Mouse (Mus musculus) CH12.LX (cell line): ENCODE data around the gene Slc47a2. TPM values are rescaled to one million over a fixed set of nuclear protein-coding genes. Genes with fewer than 3 reads are reported as not detected.

Experiments used
- DNase-seq: peaks from one replicate; pipeline ENCODE4 v3.0.0-alpha.2; 2013; ENCODE audit errors: extremely low read depth
- H3K27ac ChIP-seq: 2 replicates; pipeline ENCODE4 v1.5.1; 2012; ENCODE audit warnings: low read depth, mild to moderate bottlenecking, control low read depth, moderate library complexity; ENCODE audit not compliant: insufficient read depth
- H3K27me3 ChIP-seq: replicated peaks from 2 replicates; pipeline ENCODE3; 2012; ENCODE audit warnings: inconsistent platforms
- H3K36me3 ChIP-seq, 2 experiments: replicated peaks in 1 of 2; 2 replicates each; pipeline versions ENCODE3 to v1.6.1; 2012; ENCODE audit warnings: inconsistent platforms in 1 of 2, low read length in 1 of 2, mild to moderate bottlenecking in 1 of 2, mixed read lengths in 1 of 2, moderate library complexity in 1 of 2; ENCODE audit not compliant: control insufficient read depth in 1 of 2, insufficient read depth in 1 of 2
- H3K4me1 ChIP-seq, 2 experiments: 2 replicates each; pipeline ENCODE4 v1.6.1; 2012; ENCODE audit warnings: inconsistent platforms in 1 of 2, moderate library complexity in 1 of 2; ENCODE audit not compliant: insufficient read depth in 2 of 2, control insufficient read depth in 1 of 2
- H3K4me2 ChIP-seq: 2 replicates; pipeline ENCODE4 v1.6.1; 2012; ENCODE audit warnings: low read depth, mild to moderate bottlenecking, control low read depth; ENCODE audit not compliant: poor library complexity, insufficient read depth, severe bottlenecking
- H3K4me3 ChIP-seq, 3 experiments: fragments of 150-350 bp in 1 of 3; sonication (generic) in 1 of 3; replicated peaks in 1 of 3; 2 replicates each; pipeline versions ENCODE3 to v1.5.1; 2011 to 2012; ENCODE audit warnings: low read depth in 2 of 3, low read length in 2 of 3, mild to moderate bottlenecking in 2 of 3, moderate library complexity in 2 of 3, control low read depth in 1 of 3, improper control_type of control experiment in 1 of 3, inconsistent platforms in 1 of 3, mixed read lengths in 1 of 3; ENCODE audit not compliant: poor library complexity in 1 of 3
- H3K79me2 ChIP-seq: replicated peaks from 2 replicates; pipeline ENCODE4 v1.6.1; 2012; ENCODE audit warnings: mild to moderate bottlenecking, moderate library complexity; ENCODE audit not compliant: control insufficient read depth, poor library complexity, insufficient read depth, severe bottlenecking; ENCODE audit errors: extremely low read depth
- H3K9ac ChIP-seq: 2 replicates; pipeline ENCODE4 v1.6.1; 2012; ENCODE audit warnings: low read depth, mild to moderate bottlenecking, control low read depth, moderate library complexity; ENCODE audit not compliant: insufficient read depth
- H3K9me3 ChIP-seq: replicated peaks from 2 replicates; pipeline ENCODE3; 2012; ENCODE audit warnings: low read length, inconsistent platforms, mixed read lengths
- E2F4 ChIP-seq: IDR thresholded peaks from 2 replicates; pipeline ENCODE4 v1.6.1; 2011; ENCODE audit warnings: low read depth, low read length, improper control_type of control experiment; ENCODE audit not compliant: insufficient replicate concordance
- ELF1 ChIP-seq: IDR thresholded peaks from 2 replicates; pipeline ENCODE4 v1.6.1; 2014; ENCODE audit warnings: low read depth, mild to moderate bottlenecking, inconsistent platforms, low read length, improper control_type of control experiment
- HCFC1 ChIP-seq: IDR thresholded peaks from 2 replicates; pipeline ENCODE4 v1.6.1; 2012; ENCODE audit warnings: low read depth, mild to moderate bottlenecking, inconsistent platforms, low read length, improper control_type of control experiment
- IRF4 ChIP-seq: IDR thresholded peaks from 2 replicates; pipeline ENCODE4 v1.6.1; 2014; ENCODE audit warnings: low read depth, mild to moderate bottlenecking, inconsistent platforms, low read length, improper control_type of control experiment
- JUN ChIP-seq: IDR thresholded peaks from 2 replicates; pipeline ENCODE4 v1.6.1; 2011; ENCODE audit warnings: low read depth, mild to moderate bottlenecking, low read length, improper control_type of control experiment, moderate library complexity; ENCODE audit not compliant: insufficient read depth
- KAT2A ChIP-seq: IDR thresholded peaks from 2 replicates; pipeline ENCODE4 v1.6.1; 2012; ENCODE audit warnings: low read length, improper control_type of control experiment, inconsistent platforms; ENCODE audit not compliant: insufficient replicate concordance
- MAX ChIP-seq: IDR thresholded peaks from 2 replicates; pipeline ENCODE4 v1.6.1; 2011; ENCODE audit warnings: low read length, improper control_type of control experiment
- MAZ ChIP-seq: IDR thresholded peaks from 2 replicates; pipeline ENCODE4 v1.6.1; 2012; ENCODE audit warnings: low read depth, mild to moderate bottlenecking, inconsistent platforms, low read length, improper control_type of control experiment, moderate library complexity
- MXI1 ChIP-seq: IDR thresholded peaks from 2 replicates; pipeline ENCODE4 v1.6.1; 2011; ENCODE audit warnings: mild to moderate bottlenecking, low read depth, low read length, improper control_type of control experiment
- PAX5 ChIP-seq: IDR thresholded peaks from 2 replicates; pipeline ENCODE4 v1.6.1; 2012; ENCODE audit warnings: low read length, inconsistent platforms, mixed read lengths
- SIN3A ChIP-seq: IDR thresholded peaks from 2 replicates; pipeline ENCODE4 v1.6.1; 2012; ENCODE audit warnings: low read length, improper control_type of control experiment, inconsistent platforms
- SMC3 ChIP-seq: IDR thresholded peaks from 2 replicates; pipeline ENCODE4 v1.6.1; 2011; ENCODE audit warnings: low read depth, low read length, improper control_type of control experiment
- TCF12 ChIP-seq: IDR thresholded peaks from 2 replicates; pipeline ENCODE4 v1.6.1; 2014; ENCODE audit warnings: low read depth, mild to moderate bottlenecking, inconsistent platforms, low read length, improper control_type of control experiment
- USF1 ChIP-seq: IDR thresholded peaks from 2 replicates; pipeline ENCODE4 v1.6.1; 2014; ENCODE audit warnings: low read depth, mild to moderate bottlenecking, inconsistent platforms, low read length, improper control_type of control experiment
- ZKSCAN1 ChIP-seq: IDR thresholded peaks from 2 replicates; pipeline ENCODE4 v1.6.1; 2012; ENCODE audit warnings: low read depth, inconsistent platforms, low read length, improper control_type of control experiment, borderline replicate concordance
- dilution Hi-C: fragments of 300-500 bp; cut with MboI; formaldehyde crosslinking; loops from 2 replicates; pipeline ENCODE4 v1.14.3; 2020; ENCODE audit warnings: low sequenced_read_pairs; ENCODE audit not compliant: extremely low pct_unique_long_range_greater_than_20kb, extremely low pct_ligation_motif_present
- in situ Hi-C: fragments of 300-500 bp; cut with MboI; formaldehyde crosslinking; loops from 3 replicates; pipeline ENCODE4 v1.14.3; 2019; ENCODE audit warnings: low sequenced_read_pairs, low pct_ligation_motif_present, low pct_unique_long_range_greater_than_20kb, mixed read lengths
- polyA plus RNA-seq: library from polyadenylated mRNA; unstranded; fragments of >175 nt; gene quantifications from 2 replicates; pipeline ENCODE4 v1.2.1, GENCODE M21; 2012; ENCODE audit warnings: low read depth; ENCODE audit not compliant: insufficient read length
- total RNA-seq, 2 experiments: library from RNA; depleted of rRNA; stranded (reverse); fragments of 300-350 nt in 1 of 2; fragments of >200 nt in 1 of 2; gene quantifications; 2 replicates each; pipeline ENCODE4 v1.2.3; 2012 to 2014

Gene Slc47a2
- total and polyA plus RNA-seq, 3 experiments, result 0.08 to 0.68 (median 0.39) TPM

DNA sequence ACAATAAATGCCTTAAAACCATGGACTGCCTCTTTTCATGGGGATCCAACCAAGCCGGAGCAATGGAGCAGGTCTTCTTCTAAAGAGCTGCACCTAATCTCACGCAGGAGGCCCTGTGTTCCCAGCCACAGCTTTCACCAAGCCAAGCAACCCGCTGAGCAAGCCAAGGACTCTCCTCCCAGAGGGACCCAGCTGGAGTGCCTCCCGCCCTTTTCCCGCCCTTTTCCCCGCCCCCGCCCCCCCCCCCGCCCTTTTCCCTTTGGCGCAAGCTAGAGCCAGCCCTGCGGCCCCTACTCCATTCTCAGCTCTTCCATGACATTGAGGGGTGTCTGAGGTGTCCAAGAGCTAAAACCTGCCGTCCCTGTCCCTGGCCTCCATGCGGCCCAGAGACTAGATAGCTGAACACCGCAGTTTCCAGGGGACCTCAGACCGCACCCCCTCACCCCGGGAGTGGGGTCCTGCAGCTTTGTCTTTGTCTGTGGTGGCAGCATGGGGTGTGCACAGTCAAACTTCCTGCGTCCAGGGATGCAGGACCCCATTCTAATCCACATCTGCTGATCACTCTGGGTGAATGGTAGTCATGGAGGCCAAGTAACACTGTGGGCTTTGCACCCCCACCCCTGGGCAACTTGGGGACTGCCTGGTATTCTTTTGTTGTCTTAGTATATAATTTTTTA, 41.8 kb downstream of the Slc47a2 start:
- TF ChIP-seq ELF1 (no peak), MXI1 (no peak), E2F4 (no peak), ZKSCAN1 (no peak), USF1 (no peak), HCFC1 (no peak)
- Histone ChIP-seq H3K27me3 (peaks cover 2% of the 10 kb centered on the region), H3K4me2 (no peak overlapping the region), H3K4me3 (no peak overlapping the region), H3K36me3 (peaks cover 0 to 3% of the 10 kb centered on the region in 2 experiments), H3K27ac (no peak overlapping the region), H3K79me2 (no peaks in the 10 kb centered on the region), H3K4me1 (peaks cover 3 to 19% of the 10 kb centered on the region in 2 experiments; a peak in 3 of 4 replicates), H3K9ac (no peak overlapping the region), H3K9me3 (no peaks in the 10 kb centered on the region)
- in situ Hi-C loops, result no loop called here
- DNase-seq, result no peak
- dilution Hi-C loops, result no loop called here

DNA sequence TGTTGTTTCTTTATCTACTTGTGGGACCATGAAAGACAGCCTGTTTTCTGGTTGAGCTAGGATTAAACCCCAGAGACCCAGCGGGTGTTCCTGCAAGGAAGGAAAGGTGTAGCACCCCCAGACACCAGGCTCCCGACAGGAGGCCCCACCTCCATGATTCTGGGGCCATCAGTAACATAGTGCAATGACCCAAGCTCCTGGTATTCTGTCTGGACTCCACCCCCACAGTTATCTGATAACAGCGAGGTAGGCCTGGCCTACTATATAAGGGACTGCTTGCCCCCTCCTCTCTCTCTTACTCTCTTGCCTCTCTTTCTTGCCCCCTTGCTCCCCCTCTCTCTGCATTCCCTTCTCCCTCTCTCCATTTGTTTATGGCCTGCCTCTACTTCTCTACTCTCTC, 42.5 kb downstream of the Slc47a2 start:
- Histone ChIP-seq H3K4me1 (peaks cover 3 to 19% of the 10 kb centered on the region in 2 experiments; a peak in 3 of 4 replicates), H3K36me3 (peaks cover 0 to 3% of the 10 kb centered on the region in 2 experiments), H3K79me2 (no peaks in the 10 kb centered on the region), H3K27ac (no peak overlapping the region), H3K9ac (no peak overlapping the region), H3K4me3 (no peak overlapping the region), H3K9me3 (peaks cover 3% of the 10 kb centered on the region), H3K27me3 (peaks cover 2% of the 10 kb centered on the region), H3K4me2 (no peak overlapping the region)
- TF ChIP-seq MAZ (no peak), MAX (no peak), JUN (no peak), PAX5 (no peak), KAT2A (no peak), SIN3A (no peak), HCFC1 (no peak), SMC3 (no peak), TCF12 (no peak), IRF4 (no peak), ELF1 (no peak)
- no peak for DNase-seq
- in situ Hi-C loops, result no loop called here
- dilution Hi-C loops, result no loop called here
